Mouse (Mus musculus) heart, embryonic 14.5 days (tissue): ENCODE data around the gene Adgre1. TPM values are rescaled to one million over a fixed set of nuclear protein-coding genes. Genes with fewer than 3 reads are reported as not detected.

Source experiments
- ATAC-seq: fragments of 200-750 bp; cut with Nextera tagmentation; 2 replicates; pipeline ENCODE4 v1.8.0; 2017; ENCODE audit warnings: low read depth, moderate TSS enrichment; ENCODE audit not compliant: insufficient number of reproducible peaks, insufficient read depth, low FRiP score
- H3K27ac ChIP-seq, 2 experiments: fragments of 200-500 bp in 1 of 2; fragments of 300-500 bp in 1 of 2; sonication (generic) in 1 of 2; replicated peaks in 1 of 2; 2 replicates each; pipeline ENCODE4 v1.5.1; 2012 to 2014; ENCODE audit warnings: low read depth in 2 of 2, low read length in 2 of 2, control low read depth in 1 of 2, mild to moderate bottlenecking in 1 of 2, mixed read lengths in 1 of 2; ENCODE audit not compliant: control insufficient read depth in 1 of 2, insufficient read depth in 1 of 2
- H3K27me3 ChIP-seq: fragments of 300-500 bp; sonication (generic); 2 replicates; pipeline ENCODE4 v1.6.1; 2014; ENCODE audit warnings: mild to moderate bottlenecking, low read length, control low read depth; ENCODE audit not compliant: control insufficient read depth, insufficient read depth
- H3K36me3 ChIP-seq: fragments of 300-500 bp; sonication (generic); 2 replicates; pipeline ENCODE4 v1.6.1; 2014; ENCODE audit warnings: mild to moderate bottlenecking, control low read depth, low read length, mixed read lengths; ENCODE audit not compliant: control insufficient read depth, insufficient read depth
- H3K4me1 ChIP-seq, 2 experiments: fragments of 200-500 bp in 1 of 2; fragments of 300-500 bp in 1 of 2; sonication (generic) in 1 of 2; 2 replicates each; pipeline ENCODE4 v1.6.1; 2012 to 2014; ENCODE audit warnings: low read length in 2 of 2, control low read depth in 1 of 2, mixed read lengths in 1 of 2; ENCODE audit not compliant: control insufficient read depth in 2 of 2, insufficient read depth in 2 of 2
- H3K4me2 ChIP-seq: fragments of 300-500 bp; sonication (generic); 2 replicates; pipeline ENCODE4 v1.6.1; 2014; ENCODE audit warnings: mild to moderate bottlenecking, low read length
- H3K4me3 ChIP-seq, 2 experiments: fragments of 200-500 bp in 1 of 2; fragments of 300-500 bp in 1 of 2; sonication (generic) in 1 of 2; 2 replicates each; pipeline ENCODE4 v1.5.1; 2012 to 2014; ENCODE audit warnings: low read length in 2 of 2, mild to moderate bottlenecking in 2 of 2, control low read depth in 1 of 2, low read depth in 1 of 2, moderate library complexity in 1 of 2; ENCODE audit not compliant: control insufficient read depth in 1 of 2, insufficient read depth in 1 of 2
- H3K9ac ChIP-seq: fragments of 300-500 bp; sonication (generic); 2 replicates; pipeline ENCODE4 v1.6.1; 2014; ENCODE audit warnings: mild to moderate bottlenecking, low read length
- H3K9me3 ChIP-seq: fragments of 300-500 bp; sonication (generic); 2 replicates; pipeline ENCODE4 v1.6.1; 2016; ENCODE audit warnings: low read length, control low read depth; ENCODE audit not compliant: control insufficient read depth
- WGBS: fragments of 180-500 bp; shearing (Covaris S2); extraction: QIAGEN DNeasy Blood & Tissue Kit; methylation state at CpG from one replicate; pipeline ENCODE4 v1.1.7; 2014; 5-methylcytosine and 5-hydroxymethylcytosine counted together
- polyA plus RNA-seq: library from polyadenylated mRNA; unstranded; fragments of >200 nt; fragmentation: Nextera tagmentation; extraction: Ambion mirVana; gene quantifications from 2 replicates; pipeline ENCODE4 v1.2.1, GENCODE M21; 2014

Adgre1 gene
- polyA plus RNA-seq, 1 experiment from 2014 or later = 3.8 TPM

GRCm38 (mm10) chr17:57347781-57348180, 10.7 kb upstream of the Adgre1 start:
- Histone ChIP-seq H3K4me3 (no peak overlapping the region), H3K27me3 (no peaks in the 10 kb centered on the region), H3K9ac (no peak overlapping the region), H3K9me3 (no peaks in the 10 kb centered on the region), H3K27ac (no peak overlapping the region), H3K4me2 (no peak overlapping the region), H3K4me1 (no peaks in the 10 kb centered on the region), H3K36me3 (no peaks in the 10 kb centered on the region)
- no peak for ATAC-seq
- 75% methylated on average over 2 of the region's 2 CpGs for WGBS

DNA sequence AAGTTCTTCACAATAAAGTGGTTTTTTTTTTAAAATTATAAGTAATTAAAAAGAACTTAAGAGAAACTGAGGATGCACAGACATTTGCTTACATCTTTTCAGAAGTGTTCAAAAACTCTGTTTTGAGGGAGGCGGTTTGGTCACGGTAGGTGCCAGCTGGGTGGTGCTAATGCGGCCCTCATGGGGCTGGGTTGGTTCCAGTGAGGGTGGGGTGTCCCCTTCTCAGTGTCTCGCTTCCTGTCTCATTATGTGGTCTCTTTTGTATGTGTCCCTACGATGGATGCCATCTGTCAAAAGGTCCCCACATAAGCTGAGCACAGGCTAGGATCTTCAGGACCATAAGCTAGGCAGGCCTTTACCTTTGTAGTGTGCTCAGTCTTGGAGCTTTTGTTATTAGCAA, 9.4 kb upstream of the Adgre1 start:
- H3K36me3 ChIP-seq = no peaks in the 10 kb centered on the region
- WGBS = 77% methylated on average over 5 of the region's 5 CpGs
- ATAC-seq = no peak

DNA sequence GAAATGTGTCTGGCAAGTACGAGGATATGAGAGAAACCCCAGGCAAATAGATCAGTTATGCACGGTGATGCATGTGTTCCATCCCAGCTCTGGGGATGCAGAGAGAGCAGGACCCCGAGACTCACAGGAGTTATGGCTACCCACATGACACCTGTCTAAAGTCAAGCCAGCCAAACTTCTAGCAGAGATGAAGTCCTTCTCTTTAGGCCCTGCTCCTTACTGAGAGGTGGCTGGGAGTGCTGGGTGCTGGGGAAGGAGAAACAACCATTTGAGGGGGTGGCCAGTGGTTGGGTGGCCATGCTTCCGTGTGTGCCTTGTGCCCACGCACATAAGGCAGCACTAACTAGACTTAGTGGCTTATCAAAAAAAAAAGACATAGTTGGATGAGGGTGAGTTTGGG, 8.3 kb upstream of the Adgre1 start:
- Histone ChIP-seq H3K27me3 (no peaks in the 10 kb centered on the region), H3K36me3 (no peaks in the 10 kb centered on the region), H3K27ac (no peak overlapping the region), H3K4me2 (no peak overlapping the region), H3K9ac (no peak overlapping the region), H3K9me3 (no peaks in the 10 kb centered on the region), H3K4me3 (no peak overlapping the region), H3K4me1 (no peaks in the 10 kb centered on the region)
- no peak for ATAC-seq
- WGBS = 81% methylated on average over 5 of the region's 5 CpGs

More for the DNA sequence above, 9.4 kb upstream of the Adgre1 start:
- Histone ChIP-seq H3K4me1 (no peaks in the 10 kb centered on the region), H3K27me3 (no peaks in the 10 kb centered on the region), H3K27ac (no peak overlapping the region), H3K4me2 (no peak overlapping the region), H3K9me3 (no peaks in the 10 kb centered on the region), H3K4me3 (no peak overlapping the region), H3K9ac (no peak overlapping the region)

DNA sequence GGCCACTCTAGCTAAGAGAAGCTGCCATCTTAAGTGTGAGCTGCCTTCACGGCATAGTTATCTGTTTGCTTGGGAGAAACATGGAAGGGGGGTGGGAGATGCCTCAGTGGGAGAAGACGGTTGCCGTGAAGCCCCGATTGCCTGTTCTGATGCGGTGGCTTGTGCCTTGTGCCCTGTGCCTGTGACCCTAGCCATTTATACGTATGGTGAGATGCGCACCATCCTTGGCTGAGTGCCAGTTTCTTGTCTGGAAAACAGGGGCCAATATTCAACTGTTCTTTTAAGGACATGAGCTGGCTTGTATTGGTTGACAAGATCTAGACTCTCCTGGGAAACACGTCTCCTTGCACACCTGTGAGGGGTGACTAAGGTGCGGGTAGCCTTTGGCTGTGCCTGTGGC, 7.4 kb upstream of the Adgre1 start:
- Histone ChIP-seq H3K9ac (no peak overlapping the region), H3K36me3 (no peaks in the 10 kb centered on the region), H3K27me3 (no peaks in the 10 kb centered on the region), H3K4me3 (no peak overlapping the region), H3K4me2 (no peak overlapping the region), H3K4me1 (no peaks in the 10 kb centered on the region), H3K9me3 (no peaks in the 10 kb centered on the region), H3K27ac (no peak overlapping the region)
- 88% methylated on average over 9 of the region's 9 CpGs for WGBS
- no peak for ATAC-seq

- Histone ChIP-seq H3K4me2 (no peak overlapping the region), H3K27me3 (no peaks in the 10 kb centered on the region), H3K4me1 (no peaks in the 10 kb centered on the region), H3K36me3 (no peaks in the 10 kb centered on the region), H3K4me3 (no peak overlapping the region), H3K9ac (no peak overlapping the region), H3K9me3 (no peaks in the 10 kb centered on the region), H3K27ac (no peak overlapping the region)
- ATAC-seq = no peak
- 74% methylated on average over 11 of the region's 11 CpGs for WGBS
These were observed 1.2 kb downstream of the Adgre1 start for GRCm38 (mm10) chr17:57359485-57360241.

Other genes with a start within 250 kb of the Adgre1 start
- gene Cd70, start 208.9 kb upstream of the Adgre1 start, polyA plus RNA-seq = not detected in 2 replicates
- gene Tnfsf14, start 164.5 kb upstream of the Adgre1 start, polyA plus RNA-seq = not detected in 2 replicates
- 0.74 and 1.00 TPM in 2 replicates for gene C3, start 130.6 kb upstream of the Adgre1 start, polyA plus RNA-seq
- 27.4 and 29.0 TPM in 2 replicates for gene Gpr108, start 110.2 kb upstream of the Adgre1 start, polyA plus RNA-seq
- gene Trip10, start 109.2 kb upstream of the Adgre1 start, polyA plus RNA-seq = 32.9 and 33.0 TPM in 2 replicates
- 1.4 and 2.2 TPM in 2 replicates for gene Vav1, start 79.6 kb upstream of the Adgre1 start, polyA plus RNA-seq
- gene Vmn2r120, start 186.8 kb downstream of the Adgre1 start, polyA plus RNA-seq = not detected in 2 replicates